Mouse (Mus musculus) neutrophil, adult 83 days (primary cell): ENCODE results near the gene P2rx6. TPM values are rescaled to one million over a fixed set of nuclear protein-coding genes. Genes with fewer than 3 reads are reported as not detected.

Experiments used
- total RNA-seq, 2 experiments: library from RNA; stranded (reverse); gene quantifications; one replicate each; pipeline ENCODE4 v1.2.4; 2023

P2rx6 gene
- total RNA-seq = not detected

DNA sequence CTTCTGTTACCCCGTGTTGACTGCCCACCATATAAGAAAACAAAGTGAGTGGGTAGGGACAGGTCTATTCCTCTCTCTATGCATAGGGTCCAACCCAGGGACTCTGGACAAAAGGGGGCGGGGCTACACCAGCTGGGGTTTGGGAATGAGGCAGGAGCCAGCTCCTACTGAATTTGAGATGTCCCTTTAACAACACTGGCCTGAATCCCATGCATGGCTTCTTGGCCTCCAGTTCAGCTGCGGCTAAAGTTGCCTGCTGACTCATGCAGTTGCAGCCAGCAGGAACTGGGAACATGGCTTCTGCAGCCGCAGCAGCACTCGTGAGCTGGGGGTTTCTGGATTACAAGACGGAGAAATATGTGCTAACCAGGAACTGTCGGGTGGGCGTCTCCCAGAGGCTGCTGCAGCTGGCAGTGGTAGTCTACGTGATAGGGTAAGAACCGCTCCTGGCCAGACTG lies at the start of gene P2rx6:
Gene P2rx6 (plus strand): TSS at position 135 of the 458 bp plus-strand sequence.

GRCm38 (mm10) chr16:17530640-17531288 lies 30.9 kb upstream of the P2rx6 start, which contains the start of gene Thap7:
Gene Thap7 (minus strand): TSS chr16:17531136.

DNA sequence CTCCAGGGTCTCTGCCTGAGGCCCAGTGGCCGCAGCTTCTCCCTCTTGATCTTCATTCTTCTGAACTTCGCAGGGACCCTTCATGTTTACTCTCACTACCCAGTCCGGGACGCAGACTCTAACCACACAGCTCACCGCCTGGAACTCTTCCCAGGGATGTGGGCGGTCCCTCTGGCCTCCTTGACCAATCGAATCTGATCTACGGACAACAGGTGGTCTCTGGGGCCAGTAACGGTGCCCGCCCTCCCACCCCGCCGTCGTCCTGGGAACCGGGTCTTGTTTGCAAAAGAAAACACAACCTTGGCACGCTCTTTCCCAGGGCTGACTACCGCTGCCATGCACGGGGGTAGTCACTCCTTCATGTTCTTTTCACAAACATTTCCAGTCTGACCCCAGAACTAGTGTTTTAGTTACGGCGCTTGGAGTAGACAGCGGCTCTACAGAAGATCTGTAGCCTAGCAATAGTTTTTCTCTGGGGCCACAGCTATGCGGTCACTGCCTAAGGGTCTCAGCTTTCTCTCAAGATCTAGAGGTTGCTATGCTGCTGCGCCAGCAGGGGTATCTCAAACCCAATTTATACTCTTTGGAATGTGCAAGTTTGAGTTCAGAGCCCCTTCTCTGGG lies 446 bp upstream of the P2rx6 start, which contains the start of gene Lrrc74b:
Gene Lrrc74b (minus strand): TSS at position 120 of the 623 bp plus-strand sequence.

DNA sequence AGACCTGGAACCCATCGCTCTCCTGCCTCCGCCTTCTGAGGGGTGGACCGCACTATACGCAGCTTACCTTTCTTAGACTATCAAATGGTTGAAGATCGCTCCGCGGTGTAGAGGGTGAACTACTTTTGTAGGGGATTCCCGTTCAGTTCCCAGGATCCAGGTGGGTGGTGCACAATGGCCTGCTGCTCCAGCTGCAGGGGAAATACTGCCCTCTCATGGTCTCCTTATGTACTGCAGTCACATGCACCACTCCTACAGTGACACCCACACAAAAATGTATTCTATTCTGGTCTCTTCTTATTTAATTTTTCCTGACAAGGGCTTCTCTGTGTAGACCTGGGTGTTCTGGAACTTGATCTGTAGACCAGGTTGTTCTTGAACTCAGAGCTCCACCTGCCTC lies 21.4 kb downstream of the P2rx6 start, which contains the start of gene Slc7a4:
Gene Slc7a4 (minus strand): TSS at position 151 of the 400 bp plus-strand sequence.

GRCm38 (mm10) chr16:17619198-17620105 lies 57.8 kb downstream of the P2rx6 start, which contains the start of gene Smpd4:
Gene Smpd4 (plus strand): TSS chr16:17619354.

Other genes with a start within 250 kb of the P2rx6 start
- not detected for gene Serpind1, start 230.5 kb upstream of the P2rx6 start, total RNA-seq
- gene Snap29, start 155.9 kb upstream of the P2rx6 start, total RNA-seq = 10 to 100 TPM; 16.5 to 17.9 TPM
- 10 to 100 TPM; 42.8 to 45.6 TPM for gene Pi4ka, start 155.6 kb upstream of the P2rx6 start, total RNA-seq
- gene Crkl, start 109.9 kb upstream of the P2rx6 start, total RNA-seq = 10 to 100 TPM; 32.0 to 36.4 TPM
- not detected for gene Aifm3, start 72.3 kb upstream of the P2rx6 start, total RNA-seq
- 10 to 100 TPM; 34.9 to 35.2 TPM for gene Lztr1, start 53.2 kb upstream of the P2rx6 start, total RNA-seq
- gene Thap7, start 30.7 kb upstream of the P2rx6 start, total RNA-seq = 10 to 100 TPM; 16.0 to 19.1 TPM
- under 1 TPM in 1 of 2 experiments, not detected in 1; 0.20 TPM for gene Lrrc74b, start 638 bp upstream of the P2rx6 start, total RNA-seq
- under 1 TPM; 0.38 to 0.77 TPM for gene Slc7a4, start 21.3 kb downstream of the P2rx6 start, total RNA-seq
- gene Smpd4, start 57.5 kb downstream of the P2rx6 start, total RNA-seq = 10 to 100 TPM; 24.6 to 30.2 TPM
- gene Ccdc74a, start 84.6 kb downstream of the P2rx6 start, total RNA-seq = 1 to 10 TPM; 1.0 to 1.5 TPM
- gene Med15, start 171.0 kb downstream of the P2rx6 start, total RNA-seq = 10 to 100 TPM; 72.6 to 88.4 TPM
- gene Klhl22, start 197.7 kb downstream of the P2rx6 start, total RNA-seq = 10 to 100 TPM; 12.4 to 15.8 TPM
- gene Scarf2, start 235.4 kb downstream of the P2rx6 start, total RNA-seq = under 1 TPM; 0.31 to 0.59 TPM